Mouse (Mus musculus) E14TG2a.4 (cell line): ENCODE results near the gene Immp2l.

Experiments used
- H3K27me3 ChIP-seq: 2 replicates; pipeline ENCODE4 v1.6.1; 2014; ENCODE audit warnings: low read length, control low read depth; ENCODE audit not compliant: insufficient read depth
- H3K36me3 ChIP-seq: 2 replicates; pipeline ENCODE4 v1.6.1; 2014; ENCODE audit warnings: low read length, control low read depth; ENCODE audit not compliant: insufficient read depth
- H3K4me1 ChIP-seq: replicated peaks from 2 replicates; pipeline ENCODE4 v1.6.1; 2014; ENCODE audit warnings: low read depth, low read length, control low read depth
- H3K4me3 ChIP-seq: replicated peaks from 2 replicates; pipeline ENCODE4 v1.5.1; 2014; ENCODE audit warnings: mild to moderate bottlenecking, low read length
- H3K9me3 ChIP-seq: 2 replicates; pipeline ENCODE4 v1.6.1; 2014; ENCODE audit warnings: low read length, control low read depth
- CTCF ChIP-seq: conservative IDR thresholded peaks from 2 replicates; pipeline ENCODE4 v1.5.1; 2014; ENCODE audit warnings: low read length
- NANOG ChIP-seq: IDR thresholded peaks from 2 replicates; pipeline ENCODE4 v1.6.1; 2014; ENCODE audit warnings: borderline replicate concordance, low read length, mixed read lengths
- POU5F1 ChIP-seq: IDR thresholded peaks from 2 replicates; pipeline ENCODE4 v1.6.1; 2014; ENCODE audit warnings: low read length, borderline replicate concordance

Immp2l gene

DNA sequence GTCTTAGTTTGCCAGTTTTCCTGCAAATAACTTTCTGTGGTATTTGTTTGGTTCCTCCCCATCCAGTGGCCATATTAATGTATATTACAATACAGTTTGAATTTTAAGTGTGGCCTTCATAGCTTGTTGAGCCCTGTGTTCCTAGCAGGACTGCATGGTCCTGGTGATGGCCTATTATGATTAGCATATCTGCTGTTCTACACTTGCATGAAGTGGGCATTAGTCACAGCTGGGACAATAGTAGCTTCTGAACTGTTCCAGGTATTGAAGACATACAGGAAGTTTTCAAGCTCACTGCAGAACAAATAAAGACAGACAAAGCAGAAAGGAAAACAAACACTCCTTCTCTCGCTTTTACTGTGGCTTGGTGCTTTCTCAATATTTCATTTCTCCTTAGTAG, 855.5 kb downstream of the Immp2l start:
- no peak for TF ChIP-seq CTCF
- TF ChIP-seq POU5F1: no peak
- TF ChIP-seq NANOG: no peak
- no peaks in the 10 kb centered on the region for H3K36me3 ChIP-seq
- H3K9me3 ChIP-seq: no peaks in the 10 kb centered on the region
- H3K4me1 ChIP-seq: no peaks in the 10 kb centered on the region
- no peaks in the 10 kb centered on the region for H3K27me3 ChIP-seq
- no peak overlapping the region for H3K4me3 ChIP-seq

DNA sequence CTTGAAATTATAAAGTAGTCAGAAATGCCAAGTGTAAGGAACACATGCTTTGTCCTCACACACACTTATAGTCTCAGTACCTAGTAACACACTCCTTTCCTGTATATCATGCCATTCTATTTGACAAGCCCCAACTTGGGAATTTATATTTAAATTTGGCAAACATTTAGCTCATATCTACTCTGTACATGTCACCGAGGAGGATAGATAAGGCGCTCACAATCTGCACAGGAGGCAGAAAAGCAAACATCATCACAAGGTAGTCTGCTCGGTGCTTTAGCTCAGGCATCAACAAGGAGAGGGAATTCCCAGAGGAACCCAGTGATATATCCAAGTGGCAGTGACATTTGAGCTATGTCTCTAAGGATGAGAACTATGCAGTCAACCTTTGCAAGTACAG, 856.9 kb downstream of the Immp2l start:
- Histone ChIP-seq H3K27me3 (no peaks in the 10 kb centered on the region), H3K9me3 (no peaks in the 10 kb centered on the region), H3K36me3 (no peaks in the 10 kb centered on the region), H3K4me1 (no peaks in the 10 kb centered on the region), H3K4me3 (no peak overlapping the region)
- TF ChIP-seq CTCF (no peak), POU5F1 (no peak), NANOG (no peak)

- Histone ChIP-seq H3K27me3 (no peaks in the 10 kb centered on the region), H3K4me1 (peaks cover 10% of the 10 kb centered on the region), H3K36me3 (no peaks in the 10 kb centered on the region), H3K9me3 (no peaks in the 10 kb centered on the region), H3K4me3 (no peak overlapping the region)
- no peak for TF ChIP-seq NANOG
These were observed 884.1 kb downstream of the Immp2l start for GRCm38 (mm10) chr12:41908011-41908410.

DNA sequence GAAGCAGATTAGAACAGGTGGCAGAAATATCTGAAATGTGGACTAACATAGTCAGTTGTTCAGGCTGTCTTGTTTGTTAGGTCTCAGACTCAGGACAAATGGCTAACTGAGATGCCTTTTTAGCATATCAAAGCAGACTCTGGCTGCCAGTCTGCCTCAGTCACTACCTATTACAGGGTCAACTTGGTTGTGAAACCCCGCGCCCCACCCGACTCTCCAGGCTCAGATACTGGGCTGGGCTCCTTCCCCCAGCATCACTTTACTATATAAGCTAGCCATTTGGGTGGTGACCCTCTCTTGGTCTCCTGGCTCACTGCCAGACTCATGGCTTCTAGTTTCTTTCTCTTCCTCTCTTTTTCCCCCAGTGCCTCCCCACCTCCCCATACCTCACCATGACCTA, 887.7 kb downstream of the Immp2l start:
- Histone ChIP-seq H3K9me3 (no peaks in the 10 kb centered on the region), H3K4me3 (no peak overlapping the region), H3K36me3 (no peaks in the 10 kb centered on the region), H3K27me3 (no peaks in the 10 kb centered on the region), H3K4me1 (peaks cover 10% of the 10 kb centered on the region)
- TF ChIP-seq NANOG: no peak
- no peak for TF ChIP-seq POU5F1
- TF ChIP-seq CTCF: no peak

GRCm38 (mm10) chr12:41937751-41938150, 913.9 kb downstream of the Immp2l start:
- no peaks in the 10 kb centered on the region for H3K36me3 ChIP-seq
- no peaks in the 10 kb centered on the region for H3K9me3 ChIP-seq
- no peaks in the 10 kb centered on the region for H3K4me1 ChIP-seq
- H3K27me3 ChIP-seq: no peaks in the 10 kb centered on the region
- H3K4me3 ChIP-seq: no peak overlapping the region
- TF ChIP-seq NANOG: no peak
- no peak for TF ChIP-seq POU5F1
- no peak for TF ChIP-seq CTCF

GRCm38 (mm10) chr12:41941853-41942252, 918.0 kb downstream of the Immp2l start:
- H3K4me3 ChIP-seq: no peak overlapping the region
- no peak for TF ChIP-seq NANOG
- no peak for TF ChIP-seq CTCF
- no peak for TF ChIP-seq POU5F1
- no peaks in the 10 kb centered on the region for H3K9me3 ChIP-seq
- H3K27me3 ChIP-seq: no peaks in the 10 kb centered on the region
- no peaks in the 10 kb centered on the region for H3K4me1 ChIP-seq
- H3K36me3 ChIP-seq: no peaks in the 10 kb centered on the region

GRCm38 (mm10) chr12:41944079-41944672, 920.3 kb downstream of the Immp2l start:
- no peak for TF ChIP-seq NANOG
- TF ChIP-seq POU5F1: no peak
- Histone ChIP-seq H3K4me1 (no peaks in the 10 kb centered on the region), H3K27me3 (no peaks in the 10 kb centered on the region), H3K9me3 (peaks cover 4% of the 10 kb centered on the region; the same call in 1 of the 2 replicates), H3K4me3 (no peak overlapping the region), H3K36me3 (no peaks in the 10 kb centered on the region)

GRCm38 (mm10) chr12:41946536-41946935, 922.6 kb downstream of the Immp2l start:
- no peak overlapping the region for H3K4me3 ChIP-seq
- H3K27me3 ChIP-seq: no peaks in the 10 kb centered on the region
- peaks cover 4% of the 10 kb centered on the region; the same call in 1 of the 2 replicates for H3K9me3 ChIP-seq
- no peaks in the 10 kb centered on the region for H3K4me1 ChIP-seq
- TF ChIP-seq CTCF (no peak), POU5F1 (no peak), NANOG (no peak)
- H3K36me3 ChIP-seq: no peaks in the 10 kb centered on the region

GRCm38 (mm10) chr12:41949409-41949808, 925.5 kb downstream of the Immp2l start:
- TF ChIP-seq NANOG (no peak), CTCF (no peak)
- Histone ChIP-seq H3K4me1 (no peaks in the 10 kb centered on the region), H3K9me3 (peaks cover 4% of the 10 kb centered on the region; the same call in 1 of the 2 replicates), H3K4me3 (no peak overlapping the region), H3K36me3 (no peaks in the 10 kb centered on the region), H3K27me3 (no peaks in the 10 kb centered on the region)
